Mouse (Mus musculus) CH12.LX (cell line): ENCODE data around the gene Mrpl34. TPM values are rescaled to one million over a fixed set of nuclear protein-coding genes. Genes with fewer than 3 reads are reported as not detected.
A peak's percentile ranks its signal among the peaks of the same experiment; 100 is the strongest.

Experiments
- DNase-seq: peaks from one replicate; pipeline ENCODE4 v3.0.0-alpha.2; 2013; ENCODE audit errors: extremely low read depth
- H3K27ac ChIP-seq: 2 replicates; pipeline ENCODE4 v1.5.1; 2012; ENCODE audit warnings: low read depth, mild to moderate bottlenecking, control low read depth, moderate library complexity; ENCODE audit not compliant: insufficient read depth
- H3K27me3 ChIP-seq: replicated peaks from 2 replicates; pipeline ENCODE3; 2012; ENCODE audit warnings: inconsistent platforms
- H3K36me3 ChIP-seq, 2 experiments: replicated peaks in 1 of 2; 2 replicates each; pipeline versions ENCODE3 to v1.6.1; 2012; ENCODE audit warnings: inconsistent platforms in 1 of 2, low read length in 1 of 2, mild to moderate bottlenecking in 1 of 2, mixed read lengths in 1 of 2, moderate library complexity in 1 of 2; ENCODE audit not compliant: control insufficient read depth in 1 of 2, insufficient read depth in 1 of 2
- H3K4me1 ChIP-seq, 2 experiments: 2 replicates each; pipeline ENCODE4 v1.6.1; 2012; ENCODE audit warnings: inconsistent platforms in 1 of 2, moderate library complexity in 1 of 2; ENCODE audit not compliant: insufficient read depth in 2 of 2, control insufficient read depth in 1 of 2
- H3K4me2 ChIP-seq: 2 replicates; pipeline ENCODE4 v1.6.1; 2012; ENCODE audit warnings: low read depth, mild to moderate bottlenecking, control low read depth; ENCODE audit not compliant: poor library complexity, insufficient read depth, severe bottlenecking
- H3K4me3 ChIP-seq, 3 experiments: fragments of 150-350 bp in 1 of 3; sonication (generic) in 1 of 3; replicated peaks in 1 of 3; 2 replicates each; pipeline versions ENCODE3 to v1.5.1; 2011 to 2012; ENCODE audit warnings: low read depth in 2 of 3, low read length in 2 of 3, mild to moderate bottlenecking in 2 of 3, moderate library complexity in 2 of 3, control low read depth in 1 of 3, improper control_type of control experiment in 1 of 3, inconsistent platforms in 1 of 3, mixed read lengths in 1 of 3; ENCODE audit not compliant: poor library complexity in 1 of 3
- H3K79me2 ChIP-seq: replicated peaks from 2 replicates; pipeline ENCODE4 v1.6.1; 2012; ENCODE audit warnings: mild to moderate bottlenecking, moderate library complexity; ENCODE audit not compliant: control insufficient read depth, poor library complexity, insufficient read depth, severe bottlenecking; ENCODE audit errors: extremely low read depth
- H3K9ac ChIP-seq: 2 replicates; pipeline ENCODE4 v1.6.1; 2012; ENCODE audit warnings: low read depth, mild to moderate bottlenecking, control low read depth, moderate library complexity; ENCODE audit not compliant: insufficient read depth
- H3K9me3 ChIP-seq: replicated peaks from 2 replicates; pipeline ENCODE3; 2012; ENCODE audit warnings: low read length, inconsistent platforms, mixed read lengths
- BHLHE40 ChIP-seq: IDR thresholded peaks from 2 replicates; pipeline ENCODE4 v1.6.1; 2011; ENCODE audit warnings: mild to moderate bottlenecking, low read depth, low read length, improper control_type of control experiment
- CHD2 ChIP-seq: IDR thresholded peaks from 2 replicates; pipeline ENCODE4 v1.6.1; 2011; ENCODE audit warnings: low read length, improper control_type of control experiment
- E2F4 ChIP-seq: IDR thresholded peaks from 2 replicates; pipeline ENCODE4 v1.6.1; 2011; ENCODE audit warnings: low read depth, low read length, improper control_type of control experiment; ENCODE audit not compliant: insufficient replicate concordance
- GABPA ChIP-seq: IDR thresholded peaks from 2 replicates; pipeline ENCODE4 v1.6.1; 2012; ENCODE audit warnings: low read depth, low read length, improper control_type of control experiment, inconsistent platforms; ENCODE audit not compliant: insufficient replicate concordance
- IRF4 ChIP-seq: IDR thresholded peaks from 2 replicates; pipeline ENCODE4 v1.6.1; 2014; ENCODE audit warnings: low read depth, mild to moderate bottlenecking, inconsistent platforms, low read length, improper control_type of control experiment
- KAT2A ChIP-seq: IDR thresholded peaks from 2 replicates; pipeline ENCODE4 v1.6.1; 2012; ENCODE audit warnings: low read length, improper control_type of control experiment, inconsistent platforms; ENCODE audit not compliant: insufficient replicate concordance
- MAFK ChIP-seq: IDR thresholded peaks from 2 replicates; pipeline ENCODE4 v1.6.1; 2011; ENCODE audit warnings: low read length, improper control_type of control experiment; ENCODE audit not compliant: insufficient replicate concordance
- MAX ChIP-seq: IDR thresholded peaks from 2 replicates; pipeline ENCODE4 v1.6.1; 2011; ENCODE audit warnings: low read length, improper control_type of control experiment
- MEF2A ChIP-seq: IDR thresholded peaks from 2 replicates; pipeline ENCODE4 v1.6.1; 2014; ENCODE audit warnings: low read depth, mild to moderate bottlenecking, inconsistent platforms, low read length, improper control_type of control experiment, borderline replicate concordance
- MXI1 ChIP-seq: IDR thresholded peaks from 2 replicates; pipeline ENCODE4 v1.6.1; 2011; ENCODE audit warnings: mild to moderate bottlenecking, low read depth, low read length, improper control_type of control experiment
- POLR2A ChIP-seq: IDR thresholded peaks from 2 replicates; pipeline ENCODE4 v1.6.1; 2011; ENCODE audit warnings: low read depth, mild to moderate bottlenecking, improper control_type of control experiment, low read length
- RAD21 ChIP-seq: IDR thresholded peaks from 2 replicates; pipeline ENCODE4 v1.6.1; 2011; ENCODE audit warnings: low read depth, mild to moderate bottlenecking, low read length, improper control_type of control experiment, moderate library complexity
- RCOR1 ChIP-seq: conservative IDR thresholded peaks from 2 replicates; pipeline ENCODE4 v1.6.1; 2012; ENCODE audit warnings: low read depth, mild to moderate bottlenecking, inconsistent platforms, low read length, improper control_type of control experiment
- SMC3 ChIP-seq: IDR thresholded peaks from 2 replicates; pipeline ENCODE4 v1.6.1; 2011; ENCODE audit warnings: low read depth, low read length, improper control_type of control experiment
- USF2 ChIP-seq: conservative IDR thresholded peaks from 2 replicates; pipeline ENCODE4 v1.6.1; 2011; ENCODE audit warnings: low read depth, low read length, improper control_type of control experiment
- ZC3H11A ChIP-seq: IDR thresholded peaks from 2 replicates; pipeline ENCODE4 v1.6.1; 2012; ENCODE audit warnings: low read depth, mild to moderate bottlenecking, inconsistent platforms, low read length, improper control_type of control experiment
- ZKSCAN1 ChIP-seq: IDR thresholded peaks from 2 replicates; pipeline ENCODE4 v1.6.1; 2012; ENCODE audit warnings: low read depth, inconsistent platforms, low read length, improper control_type of control experiment, borderline replicate concordance
- ZMIZ1 ChIP-seq: IDR thresholded peaks from 2 replicates; pipeline ENCODE4 v1.6.1; 2012; ENCODE audit warnings: low read depth, mild to moderate bottlenecking, inconsistent platforms, low read length, improper control_type of control experiment
- dilution Hi-C: fragments of 300-500 bp; cut with MboI; formaldehyde crosslinking; loops from 2 replicates; pipeline ENCODE4 v1.14.3; 2020; ENCODE audit warnings: low sequenced_read_pairs; ENCODE audit not compliant: extremely low pct_unique_long_range_greater_than_20kb, extremely low pct_ligation_motif_present
- in situ Hi-C: fragments of 300-500 bp; cut with MboI; formaldehyde crosslinking; loops from 3 replicates; pipeline ENCODE4 v1.14.3; 2019; ENCODE audit warnings: low sequenced_read_pairs, low pct_ligation_motif_present, low pct_unique_long_range_greater_than_20kb, mixed read lengths
- polyA plus RNA-seq: library from polyadenylated mRNA; unstranded; fragments of >175 nt; gene quantifications from 2 replicates; pipeline ENCODE4 v1.2.1, GENCODE M21; 2012; ENCODE audit warnings: low read depth; ENCODE audit not compliant: insufficient read length
- total RNA-seq, 2 experiments: library from RNA; depleted of rRNA; stranded (reverse); fragments of 300-350 nt in 1 of 2; fragments of >200 nt in 1 of 2; gene quantifications; 2 replicates each; pipeline ENCODE4 v1.2.3; 2012 to 2014

Gene Mrpl34
- total and polyA plus RNA-seq, 3 experiments = 94.4 to 150 (median 133) TPM

- Histone ChIP-seq H3K27me3 (no peaks in the 10 kb centered on the region), H3K4me1 (peaks cover 9 to 29% of the 10 kb centered on the region in 2 experiments), H3K36me3 (peaks cover 46 to 69% of the 10 kb centered on the region in 2 experiments), H3K79me2 (peaks cover 26% of the 10 kb centered on the region), H3K27ac (no peak overlapping the region), H3K9me3 (no peaks in the 10 kb centered on the region), H3K9ac (peak overlapping the region; percentile 89)
- DNase-seq = no peak
- in situ Hi-C loops = no loop called here
- TF ChIP-seq CHD2 = no peak
- no peak for TF ChIP-seq IRF4
- TF ChIP-seq GABPA = no peak
- no peak for TF ChIP-seq ZKSCAN1
- no peak for TF ChIP-seq MAFK
- TF ChIP-seq MAX = no peak
- TF ChIP-seq ZC3H11A = no peak
- TF ChIP-seq RCOR1 = no peak
- no peak for TF ChIP-seq RAD21
- TF ChIP-seq SMC3 = no peak
- no peak for TF ChIP-seq KAT2A
- no peak for TF ChIP-seq MXI1
- TF ChIP-seq, all 38 proteins: peak for 0
- peak overlapping the region; percentile 80 for H3K4me2 ChIP-seq
- dilution Hi-C loops = no loop called here
- peak overlapping the region; percentile 73 to 81 (median 80) for H3K4me3 ChIP-seq
Measured at GRCm38 (mm10) chr8:71470146-71470912, 5.6 kb downstream of the Mrpl34 start.

- Histone ChIP-seq H3K79me2 (peaks cover 26% of the 10 kb centered on the region), H3K27me3 (no peaks in the 10 kb centered on the region), H3K9me3 (no peaks in the 10 kb centered on the region), H3K27ac (no peak overlapping the region), H3K4me3 (no peak overlapping the region), H3K36me3 (peaks cover 49 to 72% of the 10 kb centered on the region in 2 experiments), H3K4me2 (no peak overlapping the region), H3K4me1 (peaks cover 11 to 24% of the 10 kb centered on the region in 2 experiments), H3K9ac (no peak overlapping the region)
- no peak for DNase-seq
- dilution Hi-C loops = no loop called here
- in situ Hi-C loops = no loop called here
- TF ChIP-seq GABPA (no peak), POLR2A (no peak), ZMIZ1 (no peak), E2F4 (no peak), BHLHE40 (no peak), CHD2 (no peak), MEF2A (no peak), USF2 (no peak)
- TF ChIP-seq, all 38 proteins: peak for 0
Measured at GRCm38 (mm10) chr8:71470913-71471255, 6.1 kb downstream of the Mrpl34 start.
